Mouse (Mus musculus) midbrain, embryonic 11.5 days (tissue): Measurements from ENCODE around the gene Brat1. TPM values are rescaled to one million over a fixed set of nuclear protein-coding genes. Genes with fewer than 3 reads are reported as not detected.
A peak's percentile ranks its signal among the peaks of the same experiment; 100 is the strongest.

ENCODE experiments used
- ATAC-seq: fragments of 200-750 bp; cut with Nextera tagmentation; 2 replicates; pipeline ENCODE4 v1.8.0; 2017; ENCODE audit warnings: moderate TSS enrichment, moderate library complexity; ENCODE audit not compliant: low FRiP score
- DNase-seq: peaks from one replicate; pipeline ENCODE4 v3.0.0; 2015; ENCODE audit warnings: low spot score; ENCODE audit errors: missing footprints
- H3K27ac ChIP-seq: fragments of 300-500 bp; sonication (generic); 2 replicates; pipeline ENCODE4 v1.5.1; 2014; ENCODE audit warnings: low read depth, low read length
- H3K27me3 ChIP-seq: fragments of 300-500 bp; sonication (generic); 2 replicates; pipeline ENCODE4 v1.6.1; 2014; ENCODE audit warnings: mild to moderate bottlenecking, low read length, moderate library complexity, mixed read lengths; ENCODE audit not compliant: control insufficient read depth, insufficient read depth
- H3K36me3 ChIP-seq: fragments of 300-500 bp; sonication (generic); 2 replicates; pipeline ENCODE4 v1.6.1; 2014; ENCODE audit warnings: mild to moderate bottlenecking, low read length, moderate library complexity, mixed read lengths; ENCODE audit not compliant: control insufficient read depth, insufficient read depth
- H3K4me1 ChIP-seq: fragments of 300-500 bp; sonication (generic); 2 replicates; pipeline ENCODE4 v1.6.1; 2014; ENCODE audit warnings: low read length; ENCODE audit not compliant: control insufficient read depth, insufficient read depth
- H3K4me2 ChIP-seq: fragments of 300-500 bp; sonication (generic); 2 replicates; pipeline ENCODE4 v1.6.1; 2014; ENCODE audit warnings: mild to moderate bottlenecking, moderate library complexity
- H3K4me3 ChIP-seq: fragments of 300-500 bp; sonication (generic); 2 replicates; pipeline ENCODE4 v1.5.1; 2014; ENCODE audit warnings: low read depth, low read length
- H3K9ac ChIP-seq: fragments of 300-500 bp; sonication (generic); 2 replicates; pipeline ENCODE4 v1.6.1; 2014; ENCODE audit warnings: low read length
- H3K9me3 ChIP-seq: fragments of 300-500 bp; sonication (generic); 2 replicates; pipeline ENCODE4 v1.6.1; 2016; ENCODE audit warnings: low read length; ENCODE audit not compliant: control insufficient read depth
- WGBS: fragments of 180-500 bp; shearing (Covaris S2); extraction: QIAGEN DNeasy Blood & Tissue Kit; methylation state at CpG from one replicate; pipeline ENCODE4 v1.1.7; 2014; 5-methylcytosine and 5-hydroxymethylcytosine counted together
- polyA plus RNA-seq: library from polyadenylated mRNA; unstranded; fragments of >200 nt; fragmentation: Nextera tagmentation; extraction: Ambion mirVana; gene quantifications from 2 replicates; pipeline ENCODE4 v1.2.1, GENCODE M21; 2014

Gene Brat1
- polyA plus RNA-seq, 1 experiment from 2014 or later = 11.4 TPM

DNA sequence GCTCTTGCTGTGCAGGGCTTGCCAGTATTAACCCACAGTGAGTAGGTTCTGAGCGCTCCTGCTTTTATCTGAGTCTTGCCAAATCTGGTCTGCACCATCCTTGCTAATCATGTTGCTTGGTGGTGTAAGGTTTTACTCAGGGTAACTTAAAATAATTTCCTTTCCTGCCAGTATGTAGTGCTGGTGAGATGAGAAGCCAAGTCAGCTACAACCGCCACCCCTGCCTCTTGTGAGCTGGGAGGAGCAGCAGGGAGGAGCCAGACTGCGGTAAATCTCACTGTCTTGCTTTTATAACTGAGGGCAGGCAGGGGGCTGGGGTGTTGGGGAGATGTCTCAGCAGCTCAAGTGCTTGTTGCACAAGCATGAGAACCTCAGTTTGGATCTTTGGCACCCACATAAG lies 16.4 kb upstream of the Brat1 start:
- no peak overlapping the region for H3K4me3 ChIP-seq
- no peak overlapping the region for H3K27ac ChIP-seq
- H3K4me2 ChIP-seq = no peak overlapping the region
- ATAC-seq (no peak), DNase-seq (peak; percentile 17)
- no peaks in the 10 kb centered on the region for H3K27me3 ChIP-seq
- H3K36me3 ChIP-seq = no peaks in the 10 kb centered on the region; the same call in 1 of the 2 replicates
- H3K9me3 ChIP-seq = no peaks in the 10 kb centered on the region
- 88% methylated on average over 3 of the region's 3 CpGs for WGBS
- no peak overlapping the region for H3K9ac ChIP-seq
- no peaks in the 10 kb centered on the region for H3K4me1 ChIP-seq

GRCm38 (mm10) chr5:140695987-140696386 lies 8.8 kb upstream of the Brat1 start:
- ATAC-seq = no peak
- Histone ChIP-seq H3K27me3 (no peaks in the 10 kb centered on the region), H3K36me3 (no peaks in the 10 kb centered on the region; the same call in 1 of the 2 replicates), H3K4me3 (no peak overlapping the region), H3K9ac (no peak overlapping the region; the same call in 1 of the 2 replicates), H3K9me3 (no peaks in the 10 kb centered on the region), H3K27ac (no peak overlapping the region), H3K4me2 (no peak overlapping the region), H3K4me1 (peaks cover under 1% of the 10 kb centered on the region; the same call in 1 of the 2 replicates)
- no peak for DNase-seq
- WGBS = 92% methylated on average over 7 of the region's 7 CpGs

- no peak overlapping the region for H3K4me3 ChIP-seq
- no peaks in the 10 kb centered on the region for H3K27me3 ChIP-seq
- DNase-seq = no peak
- no peak overlapping the region for H3K9ac ChIP-seq
- H3K9me3 ChIP-seq = no peaks in the 10 kb centered on the region
- H3K36me3 ChIP-seq = no peaks in the 10 kb centered on the region
- 79% methylated on average over 9 of the region's 9 CpGs for WGBS
- peaks cover 7% of the 10 kb centered on the region; the same call in 1 of the 2 replicates for H3K4me1 ChIP-seq
- no peak for ATAC-seq
- no peak overlapping the region for H3K4me2 ChIP-seq
- H3K27ac ChIP-seq = no peak overlapping the region
These were observed 5.0 kb upstream of the Brat1 start for GRCm38 (mm10) chr5:140699776-140700175.

DNA sequence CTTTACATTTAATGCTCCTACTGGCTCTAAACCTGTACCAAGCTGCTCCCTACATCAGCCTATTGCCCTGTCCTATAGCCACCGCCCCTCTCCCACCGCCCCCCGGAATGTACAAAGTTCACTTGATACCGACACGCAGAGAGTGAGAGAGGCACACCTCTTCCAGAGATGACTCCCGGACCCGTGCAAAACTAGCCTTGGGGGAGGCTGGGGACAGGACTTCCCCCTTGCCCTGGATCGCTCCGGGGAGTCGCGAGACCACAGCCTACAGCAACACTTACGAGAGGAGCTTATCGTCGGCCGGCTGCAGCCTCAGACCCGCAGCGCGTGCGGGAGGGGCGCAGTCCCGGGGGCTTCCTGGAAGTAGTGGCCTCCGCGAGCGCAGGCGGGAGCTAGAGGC lies 3.1 kb upstream of the Brat1 start:
- Histone ChIP-seq H3K27me3 (no peaks in the 10 kb centered on the region), H3K4me2 (peak overlapping the region; percentile 70), H3K9ac (peak overlapping the region; percentile 76), H3K4me1 (peaks cover 16% of the 10 kb centered on the region), H3K36me3 (no peaks in the 10 kb centered on the region), H3K9me3 (no peaks in the 10 kb centered on the region), H3K4me3 (peak overlapping the region; percentile 59), H3K27ac (peak overlapping the region; percentile 45; the same call in 1 of the 2 replicates)
- ATAC-seq (peak; percentile 17), DNase-seq (no peak)
- under 1% methylated on average over 25 of the region's 25 CpGs for whole genome bisulfite sequencing

- 0% methylated on average over 33 of the region's 33 CpGs for WGBS
- DNase-seq = peak; percentile 99
- H3K9ac ChIP-seq = peak within 1 kb of the TSS; percentile 76
- no peaks in the 10 kb centered on the region for H3K27me3 ChIP-seq
- H3K4me2 ChIP-seq = peak within 1 kb of the TSS; percentile 70
- H3K9me3 ChIP-seq = no peaks in the 10 kb centered on the region
- peaks cover 16% of the 10 kb centered on the region for H3K4me1 ChIP-seq
- H3K27ac ChIP-seq = peak within 1 kb of the TSS; percentile 45; the same call in 1 of the 2 replicates
- peak; percentile 65 for ATAC-seq
- peak within 1 kb of the TSS; percentile 59 for H3K4me3 ChIP-seq
- H3K36me3 ChIP-seq = no peaks in the 10 kb centered on the region
These were observed 2.7 kb upstream of the Brat1 start, which contains the start of gene Iqce for GRCm38 (mm10) chr5:140702103-140702513. Gene Iqce, minus strand, starts transcription at chr5:140702378.

DNA sequence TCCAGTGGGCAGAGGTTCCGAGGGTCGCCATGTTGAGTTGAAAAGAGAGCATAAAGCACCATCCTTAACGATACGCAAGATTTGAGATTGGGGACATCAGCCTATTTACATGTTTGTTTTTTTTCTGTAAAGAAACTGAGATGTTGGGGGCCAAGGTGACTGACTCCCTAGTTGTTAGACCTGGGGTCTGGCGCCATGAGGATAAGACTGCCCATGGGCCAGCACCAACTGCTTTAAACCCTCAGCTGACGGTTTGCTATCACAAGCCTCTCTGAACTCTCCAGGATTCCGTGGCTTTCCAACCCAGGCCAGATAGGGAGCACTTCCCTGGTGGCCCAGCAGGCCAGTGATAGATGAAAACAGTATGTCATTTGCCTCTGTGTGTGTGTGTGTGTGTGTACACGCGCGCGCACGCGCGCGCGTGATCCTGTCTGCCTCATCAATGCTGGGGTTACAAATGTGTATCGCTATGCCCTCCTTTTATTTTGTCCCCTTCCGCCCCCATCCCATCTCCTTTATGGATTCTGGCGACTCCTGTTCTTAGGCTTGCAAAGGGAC lies 2.1 kb upstream of the Brat1 start:
- H3K9me3 ChIP-seq = no peaks in the 10 kb centered on the region
- H3K4me2 ChIP-seq = peak overlapping the region; percentile 70
- DNase-seq (peak; percentile 90), ATAC-seq (no peak)
- peak overlapping the region; percentile 2; the same call in 1 of the 2 replicates for H3K9ac ChIP-seq
- no peaks in the 10 kb centered on the region for H3K36me3 ChIP-seq
- no peak overlapping the region for H3K27ac ChIP-seq
- WGBS = 64% methylated on average over 19 of the region's 19 CpGs
- H3K27me3 ChIP-seq = no peaks in the 10 kb centered on the region
- H3K4me3 ChIP-seq = peak overlapping the region; percentile 59; the same call in 1 of the 2 replicates
- H3K4me1 ChIP-seq = peaks cover 16% of the 10 kb centered on the region

DNA sequence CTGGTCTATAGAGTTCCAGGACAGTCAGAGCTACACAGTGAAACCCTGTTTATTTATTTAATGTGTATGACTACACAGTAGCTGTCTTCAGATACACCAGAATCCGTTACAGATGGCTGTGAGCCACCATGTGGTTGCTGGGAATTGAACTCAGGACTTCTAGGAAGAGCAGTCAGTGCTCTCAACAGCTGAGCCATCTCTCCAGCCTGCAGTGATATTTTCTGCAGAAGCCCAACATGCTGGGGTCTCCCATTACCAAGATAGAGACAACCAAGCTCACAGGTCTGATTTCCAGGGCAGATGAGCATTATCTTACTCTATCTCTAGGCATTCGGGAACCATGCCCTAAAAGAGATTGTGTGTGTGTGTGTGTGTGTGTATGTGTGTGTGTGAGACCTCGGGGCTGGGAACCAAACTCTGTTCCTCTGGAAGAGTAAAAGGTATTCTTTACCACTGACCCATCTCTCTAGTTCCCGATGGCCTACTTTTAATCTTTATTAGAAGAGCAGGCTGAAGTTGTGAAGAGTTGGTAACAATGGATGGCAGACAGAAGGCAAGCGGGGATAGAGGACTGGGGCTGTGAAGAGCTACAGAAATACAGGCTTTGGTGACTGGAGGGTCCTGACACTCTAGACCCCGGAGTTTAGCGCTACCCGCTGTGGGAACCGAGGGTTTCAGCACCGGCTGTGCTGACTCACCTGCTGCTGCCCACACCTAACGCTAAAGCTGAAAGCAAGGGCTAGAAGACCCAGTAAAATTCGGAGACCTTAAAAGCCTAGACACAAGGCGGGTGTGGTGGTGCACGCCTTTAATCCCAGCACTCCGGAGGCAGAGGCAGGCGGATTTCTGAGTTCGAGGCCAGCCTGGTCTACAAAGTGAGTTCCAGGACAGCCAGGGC lies 1.1 kb upstream of the Brat1 start:
- WGBS = 39% methylated on average over 17 of the region's 17 CpGs

GRCm38 (mm10) chr5:140705501-140706171 lies 825 bp downstream of the Brat1 start:
- ATAC-seq = no peak
- no peak for DNase-seq
- Histone ChIP-seq H3K27ac (no peak overlapping the region), H3K27me3 (no peaks in the 10 kb centered on the region), H3K4me3 (peak overlapping the region; percentile 61), H3K9ac (peak overlapping the region; percentile 76), H3K4me1 (peaks cover 16% of the 10 kb centered on the region), H3K4me2 (peak overlapping the region; percentile 82), H3K9me3 (no peaks in the 10 kb centered on the region), H3K36me3 (peaks cover under 1% of the 10 kb centered on the region; the same call in 1 of the 2 replicates)
- 66% methylated on average over 7 of the region's 7 CpGs for WGBS

More for the DNA sequence above, 1.1 kb upstream of the Brat1 start:
- Histone ChIP-seq H3K4me2 (peak overlapping the region; percentile 43), H3K36me3 (no peaks in the 10 kb centered on the region), H3K27ac (no peak overlapping the region), H3K27me3 (no peaks in the 10 kb centered on the region), H3K9me3 (no peaks in the 10 kb centered on the region), H3K4me3 (peak overlapping the region; percentile 61; the same call in 1 of the 2 replicates), H3K9ac (no peak overlapping the region; the same call in 1 of the 2 replicates), H3K4me1 (peaks cover 16% of the 10 kb centered on the region)
- DNase-seq (peak; percentile 86), ATAC-seq (0 out of 2 replicates have a peak, but pooled peaks have one; percentile 0)
